Mouse (Mus musculus) MEL (cell line): Measurements from ENCODE around the gene Il34. TPM values are rescaled to one million over a fixed set of nuclear protein-coding genes. Genes with fewer than 3 reads are reported as not detected.

ENCODE experiments used
- DNase-seq: peaks from one replicate; pipeline ENCODE4 v3.0.0; 2011; ENCODE audit warnings: low read depth, low spot score
- H3K27ac ChIP-seq: 2 replicates; pipeline ENCODE4 v1.5.1; 2012; ENCODE audit warnings: low read depth, mild to moderate bottlenecking, control low read depth, low read length, moderate library complexity; ENCODE audit not compliant: control insufficient read depth
- H3K27me3 ChIP-seq, 2 experiments: fragments of 150-350 bp in 1 of 2; sonication (generic) in 1 of 2; 2 replicates each; pipeline ENCODE4 v1.6.1; 2012; ENCODE audit warnings: low read length in 2 of 2, mild to moderate bottlenecking in 2 of 2, improper control_type of control experiment in 1 of 2, moderate library complexity in 1 of 2; ENCODE audit not compliant: insufficient read depth in 2 of 2, control insufficient read depth in 1 of 2
- H3K36me3 ChIP-seq, 2 experiments: 2 replicates each; pipeline ENCODE4 v1.6.1; 2012 to 2014; ENCODE audit warnings: low read length in 2 of 2, improper control_type of control experiment in 1 of 2, inconsistent platforms in 1 of 2, mild to moderate bottlenecking in 1 of 2; ENCODE audit not compliant: insufficient read depth in 2 of 2, control insufficient read depth in 1 of 2
- H3K4me1 ChIP-seq, 2 experiments: fragments of 150-350 bp in 1 of 2; sonication (generic) in 1 of 2; 2 replicates each; pipeline ENCODE4 v1.6.1; 2012; ENCODE audit warnings: low read length in 2 of 2, improper control_type of control experiment in 1 of 2, mild to moderate bottlenecking in 1 of 2; ENCODE audit not compliant: insufficient read depth in 2 of 2, control insufficient read depth in 1 of 2
- H3K4me3 ChIP-seq, 2 experiments: fragments of 150-350 bp in 1 of 2; sonication (generic) in 1 of 2; 2 replicates each; pipeline ENCODE4 v1.5.1; 2012; ENCODE audit warnings: low read depth in 2 of 2, low read length in 2 of 2, mild to moderate bottlenecking in 2 of 2, moderate library complexity in 2 of 2, control low read depth in 1 of 2, improper control_type of control experiment in 1 of 2; ENCODE audit not compliant: control insufficient read depth in 1 of 2, insufficient read depth in 1 of 2
- H3K79me2 ChIP-seq: 2 replicates; pipeline ENCODE4 v1.6.1; 2012; ENCODE audit warnings: mild to moderate bottlenecking, low read length, moderate library complexity; ENCODE audit not compliant: control insufficient read depth, poor library complexity, insufficient read depth
- H3K9ac ChIP-seq: 2 replicates; pipeline ENCODE4 v1.6.1; 2012; ENCODE audit warnings: low read depth, mild to moderate bottlenecking, control low read depth, low read length, moderate library complexity; ENCODE audit not compliant: control insufficient read depth, poor library complexity, severe bottlenecking
- H3K9me3 ChIP-seq: fragments of 150-350 bp; sonication (generic); replicated peaks from 2 replicates; pipeline ENCODE4 v1.6.1; 2012; ENCODE audit warnings: mild to moderate bottlenecking, low read length, improper control_type of control experiment, moderate library complexity; ENCODE audit not compliant: insufficient read depth
- BHLHE40 ChIP-seq: IDR thresholded peaks from 2 replicates; pipeline ENCODE4 v1.6.1; 2012; ENCODE audit warnings: low read depth, mild to moderate bottlenecking, inconsistent platforms, low read length, improper control_type of control experiment, borderline replicate concordance
- CHD2 ChIP-seq: IDR thresholded peaks from 2 replicates; pipeline ENCODE4 v1.6.1; 2011; ENCODE audit warnings: low read length, improper control_type of control experiment
- E2F4 ChIP-seq: IDR thresholded peaks from 2 replicates; pipeline ENCODE4 v1.6.1; 2011; ENCODE audit warnings: low read depth, low read length, improper control_type of control experiment, borderline replicate concordance
- ELF1 ChIP-seq: IDR thresholded peaks from 2 replicates; pipeline ENCODE4 v1.6.1; 2014; ENCODE audit warnings: low read depth, mild to moderate bottlenecking, inconsistent platforms, low read length, improper control_type of control experiment, moderate library complexity
- EP300 ChIP-seq, 2 experiments: IDR thresholded peaks; 2 replicates each; pipeline ENCODE4 v1.6.1; 2011; ENCODE audit warnings: improper control_type of control experiment in 2 of 2, low read length in 2 of 2, low read depth in 1 of 2, mild to moderate bottlenecking in 1 of 2
- GABPA ChIP-seq: IDR thresholded peaks from 2 replicates; pipeline ENCODE4 v1.6.1; 2012; ENCODE audit warnings: low read depth, mild to moderate bottlenecking, inconsistent platforms, low read length, improper control_type of control experiment, moderate library complexity
- GATA1 ChIP-seq: IDR thresholded peaks from 2 replicates; pipeline ENCODE4 v1.6.1; 2011; ENCODE audit warnings: low read depth, low read length, improper control_type of control experiment
- HCFC1 ChIP-seq: IDR thresholded peaks from 2 replicates; pipeline ENCODE4 v1.6.1; 2012; ENCODE audit warnings: low read depth, mild to moderate bottlenecking, inconsistent platforms, low read length, improper control_type of control experiment, moderate library complexity
- JUND ChIP-seq: IDR thresholded peaks from 2 replicates; pipeline ENCODE4 v1.6.1; 2011; ENCODE audit warnings: low read depth, mild to moderate bottlenecking, improper control_type of control experiment, low read length
- KAT2A ChIP-seq: conservative IDR thresholded peaks from 2 replicates; pipeline ENCODE4 v1.6.1; 2012; ENCODE audit warnings: low read depth, low read length, improper control_type of control experiment, inconsistent platforms
- MAX ChIP-seq: IDR thresholded peaks from 2 replicates; pipeline ENCODE4 v1.6.1; 2011; ENCODE audit warnings: low read length, improper control_type of control experiment
- MEF2A ChIP-seq: IDR thresholded peaks from 2 replicates; pipeline ENCODE4 v1.6.1; 2014; ENCODE audit warnings: low read depth, mild to moderate bottlenecking, inconsistent platforms, low read length, improper control_type of control experiment; ENCODE audit not compliant: poor library complexity, insufficient replicate concordance, severe bottlenecking; ENCODE audit errors: extremely low read depth
- MXI1 ChIP-seq: IDR thresholded peaks from 2 replicates; pipeline ENCODE4 v1.6.1; 2011; ENCODE audit warnings: mild to moderate bottlenecking, low read depth, low read length, improper control_type of control experiment
- MYB ChIP-seq: IDR thresholded peaks from 2 replicates; pipeline ENCODE4 v1.6.1; 2011; ENCODE audit warnings: mild to moderate bottlenecking, low read depth, low read length, improper control_type of control experiment
- MYC ChIP-seq: IDR thresholded peaks from 2 replicates; pipeline ENCODE4 v1.6.1; 2011; ENCODE audit warnings: low read depth, mild to moderate bottlenecking, low read length, improper control_type of control experiment, moderate library complexity
- RAD21 ChIP-seq: IDR thresholded peaks from 2 replicates; pipeline ENCODE4 v1.6.1; 2011; ENCODE audit warnings: mild to moderate bottlenecking, low read depth, low read length, improper control_type of control experiment
- RCOR1 ChIP-seq: IDR thresholded peaks from 2 replicates; pipeline ENCODE4 v1.6.1; 2012; ENCODE audit warnings: low read depth, mild to moderate bottlenecking, inconsistent platforms, low read length, improper control_type of control experiment
- SIN3A ChIP-seq: IDR thresholded peaks from 2 replicates; pipeline ENCODE4 v1.6.1; 2012; ENCODE audit warnings: low read length, improper control_type of control experiment, inconsistent platforms
- SMC3 ChIP-seq: IDR thresholded peaks from 2 replicates; pipeline ENCODE4 v1.6.1; 2011; ENCODE audit warnings: low read depth, low read length, improper control_type of control experiment
- TBP ChIP-seq: IDR thresholded peaks from 2 replicates; pipeline ENCODE4 v1.8.0; 2011; ENCODE audit warnings: low read depth, low read length, improper control_type of control experiment
- UBTF ChIP-seq: IDR thresholded peaks from 2 replicates; pipeline ENCODE4 v1.6.1; 2012; ENCODE audit warnings: low read depth, mild to moderate bottlenecking, inconsistent platforms, low read length, improper control_type of control experiment, moderate library complexity, borderline replicate concordance; ENCODE audit not compliant: insufficient read depth
- USF2 ChIP-seq, 2 experiments: IDR thresholded peaks; 2 replicates each; pipeline ENCODE4 v1.6.1; 2011 to 2012; ENCODE audit warnings: improper control_type of control experiment in 2 of 2, low read length in 2 of 2, borderline replicate concordance in 1 of 2, inconsistent platforms in 1 of 2, low read depth in 1 of 2, mild to moderate bottlenecking in 1 of 2; ENCODE audit not compliant: insufficient read depth in 1 of 2
- ZC3H11A ChIP-seq: IDR thresholded peaks from 2 replicates; pipeline ENCODE4 v1.6.1; 2012; ENCODE audit warnings: low read depth, mild to moderate bottlenecking, inconsistent platforms, low read length, improper control_type of control experiment
- ZMIZ1 ChIP-seq: IDR thresholded peaks from 2 replicates; pipeline ENCODE4 v1.6.1; 2012; ENCODE audit warnings: low read depth, mild to moderate bottlenecking, inconsistent platforms, low read length, improper control_type of control experiment, moderate library complexity
- ZNF384 ChIP-seq: IDR thresholded peaks from 2 replicates; pipeline ENCODE4 v1.6.1; 2012; ENCODE audit warnings: low read depth, mild to moderate bottlenecking, inconsistent platforms, low read length, improper control_type of control experiment
- polyA plus RNA-seq, 2 experiments: library from polyadenylated mRNA; stranded (reverse) in 1 of 2; unstranded in 1 of 2; fragments of >175 nt in 1 of 2; fragments of >200 nt in 1 of 2; gene quantifications; 2 replicates each; pipeline versions ENCODE4 v1.2.1 to v1.2.4; 2012; ENCODE audit warnings: low replicate concordance in 2 of 2, low read depth in 1 of 2; ENCODE audit not compliant: insufficient read length in 2 of 2, insufficient read depth in 1 of 2, missing spikeins in 1 of 2
- total RNA-seq: library from RNA; depleted of rRNA; stranded (reverse); fragments of 300-350 nt; gene quantifications from 2 replicates; pipeline ENCODE4 v1.2.3, GENCODE M21; 2012

Gene Il34
- total and polyA plus RNA-seq, 3 experiments, result 0.12 to 0.18 TPM; not detected in 1

GRCm38 (mm10) chr8:110788981-110789380 is 16.7 kb downstream of the Il34 start:
- Histone ChIP-seq H3K4me1 (peaks cover 0 to 8% of the 10 kb centered on the region in 2 experiments; a peak in 2 of 4 replicates), H3K9me3 (no peaks in the 10 kb centered on the region), H3K27me3 (no peaks in the 10 kb centered on the region), H3K36me3 (no peaks in the 10 kb centered on the region; a peak in 2 of 4 replicates), H3K79me2 (no peaks in the 10 kb centered on the region), H3K4me3 (no peak overlapping the region), H3K9ac (no peak overlapping the region), H3K27ac (no peak overlapping the region)
- no peak for DNase-seq
- TF ChIP-seq ELF1 (no peak), MEF2A (no peak), SIN3A (no peak), RCOR1 (no peak), JUND (no peak), EP300 (IDR thresholded peaks at IDR 0.05; ENCODE audit: low read depth in 1 of 2, low read length in 2 of 2) (no peak), GABPA (no peak), RAD21 (no peak), CHD2 (no peak), ZMIZ1 (no peak), USF2 (IDR thresholded peaks at IDR 0.05; ENCODE audit: borderline replicate concordance in 1 of 2, insufficient read depth in 1 of 2, low read depth in 1 of 2, low read length in 2 of 2) (no peak), E2F4 (no peak), MYC (no peak), ZC3H11A (no peak), TBP (no peak), GATA1 (no peak), HCFC1 (no peak), MXI1 (no peak), ZNF384 (no peak), KAT2A (no peak)
- TF ChIP-seq, all 39 proteins: peak for 0

DNA sequence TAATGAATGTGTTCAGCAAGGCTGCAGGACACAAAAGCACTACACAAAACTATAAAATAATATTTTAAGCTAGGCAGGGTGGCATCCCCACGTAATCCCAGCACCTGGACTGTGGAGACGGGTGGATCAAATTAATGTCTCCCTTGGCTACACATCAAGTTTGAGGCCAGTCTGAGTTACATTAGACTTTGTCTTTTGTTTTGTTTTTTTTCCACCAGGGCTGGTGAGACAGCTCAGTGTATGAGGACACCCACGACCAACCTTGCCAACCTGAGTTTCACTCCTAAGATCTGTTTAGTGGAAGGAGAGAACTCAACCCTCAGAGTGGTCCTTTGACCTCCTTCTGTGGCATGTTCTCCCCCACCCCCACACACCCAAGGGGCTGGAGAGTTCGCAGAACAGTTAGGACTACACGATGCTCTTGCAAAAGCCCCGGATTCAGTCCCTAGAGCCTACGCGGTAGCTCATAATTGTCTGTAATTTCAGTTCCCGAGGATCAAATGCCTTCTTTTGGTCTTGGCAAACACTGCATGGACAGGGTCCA is 18.2 kb downstream of the Il34 start:
- Histone ChIP-seq H3K27me3 (no peaks in the 10 kb centered on the region), H3K36me3 (no peaks in the 10 kb centered on the region; a peak in 2 of 4 replicates), H3K4me3 (no peak overlapping the region), H3K4me1 (peaks cover 0 to 11% of the 10 kb centered on the region in 2 experiments; a peak in 2 of 4 replicates), H3K9ac (no peak overlapping the region), H3K79me2 (no peaks in the 10 kb centered on the region), H3K27ac (no peak overlapping the region), H3K9me3 (no peaks in the 10 kb centered on the region)
- TF ChIP-seq SMC3 (no peak), BHLHE40 (no peak), HCFC1 (no peak), RAD21 (no peak), E2F4 (no peak), UBTF (no peak), GABPA (no peak), USF2 (IDR thresholded peaks at IDR 0.05; ENCODE audit: borderline replicate concordance in 1 of 2, insufficient read depth in 1 of 2, low read depth in 1 of 2, low read length in 2 of 2) (no peak), MAX (no peak), ZNF384 (no peak), JUND (no peak), TBP (no peak), MYB (no peak)
- DNase-seq, result no peak
